Comparison of ENCODE assay signal across 9 mouse cellular contexts in the genomic region with DNA sequence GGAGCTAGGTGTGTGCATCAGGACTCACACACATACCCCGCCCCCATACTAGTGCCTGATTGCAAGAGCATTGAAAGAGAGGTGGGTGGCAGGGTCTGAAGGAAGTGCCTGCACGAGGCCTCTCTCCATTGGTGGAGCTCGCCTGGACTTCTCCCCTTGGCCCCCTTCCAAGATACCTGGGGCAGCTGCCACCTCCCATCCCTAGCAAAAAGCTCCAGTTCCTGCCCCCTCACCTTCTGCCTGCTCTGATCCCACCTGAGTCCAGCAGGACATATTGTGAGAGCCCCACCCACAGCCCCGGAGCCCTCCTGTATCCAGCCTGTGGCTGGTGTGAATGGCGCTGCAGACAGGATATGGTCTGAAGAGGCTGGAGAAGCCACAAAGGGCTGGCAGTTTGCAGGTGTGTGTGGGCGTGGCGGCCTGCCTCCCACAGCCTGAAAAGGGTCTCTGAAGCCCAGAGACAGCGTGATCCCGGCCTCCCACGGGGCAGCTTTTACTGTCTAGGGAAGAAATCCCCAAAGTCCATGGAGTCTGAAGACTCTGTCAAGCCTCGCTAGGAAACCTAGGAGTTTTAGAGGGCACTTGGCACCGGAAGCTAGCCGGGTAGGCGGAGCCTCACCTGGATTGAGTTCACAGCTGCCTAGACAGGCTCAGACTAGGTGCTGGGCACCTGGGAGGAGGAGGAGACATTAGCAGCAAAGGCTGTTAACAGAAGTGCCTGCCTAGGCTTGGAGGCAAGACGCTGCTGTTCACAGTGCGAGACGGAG. TPM values are rescaled to one million over a fixed set of nuclear protein-coding genes. Genes with fewer than 3 reads are reported as not detected.
DNase-seq lines count a peak whose midpoint lies in the region; ATAC-seq lines count a peak whose summit lies in the region.
"Had no signal": no experiment of that assay in that cellular context is flagged by ENCODE, and none has a peak within 500 bp of the region (broad histone marks: within the 10 kb centered on the region; RNA-seq: fewer than 3 reads in every experiment).

No protein-coding gene starts in this region.

- peak overlapping the region; percentile 25 for H3K4me3 ChIP-seq in heart, embryonic 15.5 days
- H3K4me3 ChIP-seq in forebrain, embryonic 15.5 days: no peak overlapping the region
- no peak overlapping the region for H3K4me3 ChIP-seq in midbrain, embryonic 11.5 days (ENCODE audit: low read depth, low read length)

- H3K9me3 ChIP-seq in heart, embryonic 15.5 days (replicated peaks): no peaks in the 10 kb centered on the region
- no peaks in the 10 kb centered on the region for H3K9me3 ChIP-seq in forebrain, embryonic 15.5 days
- H3K9me3 ChIP-seq in midbrain, embryonic 11.5 days (ENCODE audit: control insufficient read depth, low read length): no peaks in the 10 kb centered on the region

- H3K27ac ChIP-seq in heart, embryonic 15.5 days: peak overlapping the region; percentile 21; the same call in 1 of the 2 replicates
- H3K27ac ChIP-seq in forebrain, embryonic 15.5 days (replicated peaks): no peak overlapping the region
- H3K27ac ChIP-seq in midbrain, embryonic 11.5 days (ENCODE audit: low read depth, low read length): no peak overlapping the region

- H3K4me1 ChIP-seq in heart, embryonic 15.5 days (replicated peaks): peaks cover 33% of the 10 kb centered on the region
- H3K4me1 ChIP-seq in forebrain, embryonic 15.5 days: peaks cover 35% of the 10 kb centered on the region
- peaks cover 11% of the 10 kb centered on the region for H3K4me1 ChIP-seq in midbrain, embryonic 11.5 days (ENCODE audit: control insufficient read depth, insufficient read depth, low read length)

- no peak overlapping the region for H3K9ac ChIP-seq in heart, embryonic 15.5 days
- H3K9ac ChIP-seq in forebrain, embryonic 15.5 days (replicated peaks): no peak overlapping the region
- 0 out of 2 replicates have a peak overlapping the region, but pooled peaks have one; percentile 21 for H3K9ac ChIP-seq in midbrain, embryonic 11.5 days (ENCODE audit: low read length)

- H3K27me3 ChIP-seq in heart, embryonic 15.5 days: 0 out of 2 replicates have a peak, but pooled peaks cover 14% of the 10 kb centered on the region
- no peaks in the 10 kb centered on the region for H3K27me3 ChIP-seq in forebrain, embryonic 15.5 days
- peaks cover 3% of the 10 kb centered on the region; the same call in 1 of the 2 replicates for H3K27me3 ChIP-seq in midbrain, embryonic 11.5 days (ENCODE audit: control insufficient read depth, insufficient read depth, low read length)
- H3K27me3 ChIP-seq: Patski had no signal

- 16% methylated on average over 17 of the region's 17 CpGs for WGBS in heart, embryonic 15.5 days
- WGBS in forebrain, embryonic 15.5 days: 22% methylated on average over 17 of the region's 17 CpGs
- WGBS in midbrain, embryonic 11.5 days: 21% methylated on average over 17 of the region's 17 CpGs

- peak overlapping the region; percentile 50 for H3K4me2 ChIP-seq in heart, embryonic 15.5 days
- peak overlapping the region; percentile 16; the same call in 1 of the 2 replicates for H3K4me2 ChIP-seq in forebrain, embryonic 15.5 days (replicated peaks)
- peak overlapping the region; percentile 15; the same call in 1 of the 2 replicates for H3K4me2 ChIP-seq in midbrain, embryonic 11.5 days

- no peaks in the 10 kb centered on the region for H3K36me3 ChIP-seq in heart, embryonic 15.5 days
- no peaks in the 10 kb centered on the region for H3K36me3 ChIP-seq in forebrain, embryonic 15.5 days
- no peaks in the 10 kb centered on the region for H3K36me3 ChIP-seq in midbrain, embryonic 11.5 days (ENCODE audit: control insufficient read depth, insufficient read depth, low read length)

- ATAC-seq in heart, embryonic 15.5 days (replicated peaks; ENCODE audit: insufficient number of reproducible peaks, insufficient read depth, low FRiP score, low read depth): peak; percentile 16; the same call in 1 of the 2 replicates
- no peak for ATAC-seq in forebrain, embryonic 15.5 days (replicated peaks)
- no peak for ATAC-seq in midbrain, embryonic 11.5 days (ENCODE audit: low FRiP score)
- ATAC-seq: Patski had no signal

- intact Hi-C loops in left cerebral cortex, postnatal 25 days (cut with DNase I): no loop called here

- DNase-seq in heart, adult 18-20 months: no peak
- DNase-seq in kidney, postnatal 4 days: peak; percentile 75 to 86
- no peak for DNase-seq in midbrain, embryonic 11.5 days (ENCODE audit: low spot score, missing footprints)
- no peak for DNase-seq in left cerebral cortex, postnatal 25 days (ENCODE audit: low spot score in 2 of 2)
- DNase-seq in right cerebral cortex, adult 2 months (ENCODE audit: low spot score in 2 of 2): no peak
- DNase-seq in adrenal gland, postnatal 36 days: no peak

RNA-seq across cellular contexts. Expression of a gene that starts 2.3 kb away (rescaled TPM):
- polyA plus RNA-seq in heart, embryonic 15.5 days (2015; fragmentation: Nextera tagmentation; extraction: Ambion mirVana): 4.6 and 21.3 TPM in 2 replicates
- total RNA-seq in heart, adult 18-20 months (2021): 10 to 100 TPM; 60.8 to 62.2 TPM
- polyA plus RNA-seq in forebrain, embryonic 15.5 days (2015; fragmentation: Nextera tagmentation; extraction: Ambion mirVana): 135 and 140 TPM in 2 replicates
- polyA plus RNA-seq in midbrain, embryonic 11.5 days (2014; fragmentation: Nextera tagmentation; extraction: Ambion mirVana): 153 and 157 TPM in 2 replicates
- 10 to 100 TPM; 67.2 to 94.5 TPM for total RNA-seq in left cerebral cortex, postnatal 25 days (2021)
- total RNA-seq in adrenal gland, postnatal 36 days (2021): 10 to 100 TPM; 15.1 to 23.4 TPM

RNA-seq across cellular contexts. Expression of a gene that starts 40.7 kb away (rescaled TPM):
- polyA plus RNA-seq in heart, embryonic 15.5 days (2015; fragmentation: Nextera tagmentation; extraction: Ambion mirVana): 2.6 and 5.2 TPM in 2 replicates
- total RNA-seq in heart, adult 18-20 months (2021): 1 to 10 TPM; 1.5 TPM
- 1.0 and 1.2 TPM in 2 replicates for polyA plus RNA-seq in forebrain, embryonic 15.5 days (2015; fragmentation: Nextera tagmentation; extraction: Ambion mirVana)
- 2.6 and 2.8 TPM in 2 replicates for polyA plus RNA-seq in midbrain, embryonic 11.5 days (2014; fragmentation: Nextera tagmentation; extraction: Ambion mirVana)
- total RNA-seq in left cerebral cortex, postnatal 25 days (2021): under 1 TPM; 0.14 to 0.18 TPM
- total RNA-seq in adrenal gland, postnatal 36 days (2021): 1 to 10 TPM; 3.2 to 3.7 TPM

RNA-seq across cellular contexts. Expression of a gene that starts 53.3 kb away (rescaled TPM):
- 0.25 and 1.2 TPM in 2 replicates for polyA plus RNA-seq in heart, embryonic 15.5 days (2015; fragmentation: Nextera tagmentation; extraction: Ambion mirVana)
- total RNA-seq in heart, adult 18-20 months (2021): under 1 TPM in 1 of 2 experiments, not detected in 1; 0.41 TPM
- polyA plus RNA-seq in forebrain, embryonic 15.5 days (2015; fragmentation: Nextera tagmentation; extraction: Ambion mirVana): 0.27 TPM in 1 of 2 replicates, not detected in the other
- polyA plus RNA-seq in midbrain, embryonic 11.5 days (2014; fragmentation: Nextera tagmentation; extraction: Ambion mirVana): 0.36 and 0.40 TPM in 2 replicates
- not detected for total RNA-seq in left cerebral cortex, postnatal 25 days (2021)
- total RNA-seq in adrenal gland, postnatal 36 days (2021): 1 to 10 TPM in 1 of 2 experiments, under 1 TPM in 1; 0.33 to 1.3 TPM
- polyA plus RNA-seq: Patski had no signal

RNA-seq across cellular contexts. Expression of a gene that starts 58.9 kb away (rescaled TPM):
- 18.6 and 25.1 TPM in 2 replicates for polyA plus RNA-seq in heart, embryonic 15.5 days (2015; fragmentation: Nextera tagmentation; extraction: Ambion mirVana)
- 1 to 10 TPM; 3.8 to 4.1 TPM for total RNA-seq in heart, adult 18-20 months (2021)
- polyA plus RNA-seq in forebrain, embryonic 15.5 days (2015; fragmentation: Nextera tagmentation; extraction: Ambion mirVana): 5.4 and 5.6 TPM in 2 replicates
- 13.5 and 15.9 TPM in 2 replicates for polyA plus RNA-seq in midbrain, embryonic 11.5 days (2014; fragmentation: Nextera tagmentation; extraction: Ambion mirVana)
- total RNA-seq in left cerebral cortex, postnatal 25 days (2021): 1 to 10 TPM; 1.5 to 1.7 TPM
- total RNA-seq in adrenal gland, postnatal 36 days (2021): 1 to 10 TPM; 7.6 to 8.6 TPM

Comparison
In these comparisons a context has a peak if more than half of its experiments do, and no peak if none do; other contexts are left out.
1. DNase-seq: peak in kidney, postnatal 4 days (2 of 2); none in heart, adult 18-20 months (0 of 2), midbrain, embryonic 11.5 days (single experiment), left cerebral cortex, postnatal 25 days (0 of 2), right cerebral cortex, adult 2 months (0 of 2) and adrenal gland, postnatal 36 days (0 of 2).
2. Peak in every context shown above with its lines, with median percentiles within 50 percentile points of each other: H3K4me2 ChIP-seq.